In genomic region chr8:128375291-128375690, GRCm38 (mm10) we compare ENCODE assay signal across 32 mouse cellular contexts. TPM values are rescaled to one million over a fixed set of nuclear protein-coding genes. Genes with fewer than 3 reads are reported as not detected.
DNase-seq lines count a peak whose midpoint lies in the region; ATAC-seq and TF ChIP-seq lines count a peak whose summit lies in the region.
"Had no signal": no experiment of that assay in that cellular context is flagged by ENCODE, and none has a peak within 500 bp of the region (broad histone marks: within the 10 kb centered on the region; RNA-seq: fewer than 3 reads in every experiment).

No protein-coding gene starts in this region.

- 18% methylated on average over 4 of the region's 4 CpGs for WGBS in forebrain, embryonic 14.5 days
- WGBS in forebrain, postnatal 0 days, result 21% methylated on average over 4 of the region's 4 CpGs
- WGBS in heart, embryonic 12.5 days, result 59% methylated on average over 4 of the region's 4 CpGs
- 48% methylated on average over 4 of the region's 4 CpGs for WGBS in midbrain, embryonic 16.5 days
- 73% methylated on average over 4 of the region's 4 CpGs for WGBS in midbrain, embryonic 11.5 days

- no peak for TF ChIP-seq CTCF in forebrain, postnatal 0 days (IDR thresholded peaks at IDR 0.05; ENCODE audit: low read depth)

- H3K9me3 ChIP-seq in forebrain, embryonic 14.5 days (replicated peaks; ENCODE audit: control insufficient read depth, low read length), result no peaks in the 10 kb centered on the region
- H3K9me3 ChIP-seq in forebrain, postnatal 0 days (ENCODE audit: low read length), result no peaks in the 10 kb centered on the region
- no peaks in the 10 kb centered on the region for H3K9me3 ChIP-seq in heart, embryonic 12.5 days (replicated peaks)
- no peaks in the 10 kb centered on the region for H3K9me3 ChIP-seq in midbrain, embryonic 16.5 days (replicated peaks; ENCODE audit: control insufficient read depth, low read length, poor library complexity, severe bottlenecking)
- H3K9me3 ChIP-seq in midbrain, embryonic 11.5 days (ENCODE audit: control insufficient read depth, low read length), result no peaks in the 10 kb centered on the region
- H3K9me3 ChIP-seq: embryonic facial prominence, embryonic 13.5 days; hindbrain, embryonic 10.5 days; hindbrain, embryonic 15.5 days; kidney, embryonic 15.5 days had no signal

- no peak overlapping the region for H3K4me3 ChIP-seq in forebrain, embryonic 14.5 days (ENCODE audit: low read depth, low read length)
- H3K4me3 ChIP-seq in forebrain, postnatal 0 days (ENCODE audit: low read depth, low read length), result no peak overlapping the region
- no peak overlapping the region for H3K4me3 ChIP-seq in heart, embryonic 12.5 days
- no peak overlapping the region for H3K4me3 ChIP-seq in midbrain, embryonic 16.5 days (ENCODE audit: low read depth, low read length)
- H3K4me3 ChIP-seq in midbrain, embryonic 11.5 days (ENCODE audit: low read depth, low read length), result no peak overlapping the region
- H3K4me3 ChIP-seq: embryonic facial prominence, embryonic 13.5 days; hindbrain, embryonic 10.5 days; hindbrain, embryonic 15.5 days; kidney, embryonic 15.5 days had no signal

- H3K27ac ChIP-seq in forebrain, embryonic 14.5 days (ENCODE audit: low read depth, low read length), result no peak overlapping the region
- no peak overlapping the region for H3K27ac ChIP-seq in forebrain, postnatal 0 days (ENCODE audit: low read depth, low read length)
- H3K27ac ChIP-seq in heart, embryonic 12.5 days (ENCODE audit: poor library complexity, severe bottlenecking), result peak overlapping the region; percentile 8; the same call in 1 of the 2 replicates
- H3K27ac ChIP-seq in midbrain, embryonic 16.5 days (ENCODE audit: low read length), result 0 out of 2 replicates have a peak overlapping the region, but pooled peaks have one; percentile 18
- no peak overlapping the region for H3K27ac ChIP-seq in midbrain, embryonic 11.5 days (ENCODE audit: low read depth, low read length)
- H3K27ac ChIP-seq: embryonic facial prominence, embryonic 13.5 days; hindbrain, embryonic 10.5 days; hindbrain, embryonic 15.5 days; kidney, embryonic 15.5 days; liver, embryonic 14.5 days; macrophage had no signal

- peaks cover 20% of the 10 kb centered on the region; the same call in 1 of the 2 replicates for H3K4me1 ChIP-seq in forebrain, embryonic 14.5 days (ENCODE audit: control insufficient read depth, insufficient read depth, low read length)
- no peaks in the 10 kb centered on the region for H3K4me1 ChIP-seq in forebrain, postnatal 0 days (ENCODE audit: insufficient read depth)
- H3K4me1 ChIP-seq in heart, embryonic 12.5 days (replicated peaks), result peaks cover 82% of the 10 kb centered on the region
- peaks cover 18% of the 10 kb centered on the region for H3K4me1 ChIP-seq in midbrain, embryonic 16.5 days (ENCODE audit: control insufficient read depth, insufficient read depth, low read length)
- no peaks in the 10 kb centered on the region for H3K4me1 ChIP-seq in midbrain, embryonic 11.5 days (ENCODE audit: control insufficient read depth, insufficient read depth, low read length)

- H3K9ac ChIP-seq in forebrain, embryonic 14.5 days (ENCODE audit: low read length), result no peak overlapping the region
- no peak overlapping the region for H3K9ac ChIP-seq in forebrain, postnatal 0 days
- no peak overlapping the region for H3K9ac ChIP-seq in heart, embryonic 12.5 days
- no peak overlapping the region for H3K9ac ChIP-seq in midbrain, embryonic 16.5 days (ENCODE audit: low read depth, low read length)
- H3K9ac ChIP-seq in midbrain, embryonic 11.5 days (ENCODE audit: low read length), result no peak overlapping the region
- H3K9ac ChIP-seq: embryonic facial prominence, embryonic 13.5 days; hindbrain, embryonic 15.5 days; kidney, embryonic 15.5 days; liver, embryonic 14.5 days had no signal

- no peak for ATAC-seq in forebrain, embryonic 14.5 days
- no peak for ATAC-seq in forebrain, postnatal 0 days
- ATAC-seq in heart, embryonic 12.5 days (ENCODE audit: insufficient number of reproducible peaks, low FRiP score), result no peak
- no peak for ATAC-seq in midbrain, embryonic 16.5 days
- no peak for ATAC-seq in midbrain, embryonic 11.5 days (ENCODE audit: low FRiP score)
- ATAC-seq: inflammation-experienced regulatory T-cells, adult 6 months; Patski had no signal

- no peak overlapping the region for H3K4me2 ChIP-seq in forebrain, embryonic 14.5 days (ENCODE audit: low read length)
- no peak overlapping the region for H3K4me2 ChIP-seq in forebrain, postnatal 0 days (ENCODE audit: low read depth)
- no peak overlapping the region for H3K4me2 ChIP-seq in heart, embryonic 12.5 days
- H3K4me2 ChIP-seq in midbrain, embryonic 16.5 days (ENCODE audit: low read length), result no peak overlapping the region
- H3K4me2 ChIP-seq in midbrain, embryonic 11.5 days, result no peak overlapping the region
- H3K4me2 ChIP-seq: embryonic facial prominence, embryonic 13.5 days; hindbrain, embryonic 15.5 days; kidney, embryonic 15.5 days had no signal

- H3K36me3 ChIP-seq in forebrain, embryonic 14.5 days (ENCODE audit: control insufficient read depth, insufficient read depth, low read length), result no peaks in the 10 kb centered on the region
- H3K36me3 ChIP-seq in forebrain, postnatal 0 days (ENCODE audit: insufficient read depth), result no peaks in the 10 kb centered on the region
- H3K36me3 ChIP-seq in heart, embryonic 12.5 days, result peaks cover 26% of the 10 kb centered on the region
- H3K36me3 ChIP-seq in midbrain, embryonic 16.5 days (ENCODE audit: control insufficient read depth, insufficient read depth, low read length), result no peaks in the 10 kb centered on the region
- no peaks in the 10 kb centered on the region for H3K36me3 ChIP-seq in midbrain, embryonic 11.5 days (ENCODE audit: control insufficient read depth, insufficient read depth, low read length)
- H3K36me3 ChIP-seq: embryonic facial prominence, embryonic 13.5 days; hindbrain, embryonic 10.5 days; hindbrain, embryonic 15.5 days had no signal

- peak; percentile 53 for DNase-seq in forebrain, embryonic 14.5 days (ENCODE audit: low spot score)
- no peak for DNase-seq in forebrain, postnatal 0 days
- DNase-seq in heart, adult 8-10 months (ENCODE audit: low spot score), result no peak
- DNase-seq in kidney, postnatal 10 days, result peak; percentile 5
- no peak for DNase-seq in kidney, adult 18-20 months
- DNase-seq in midbrain, embryonic 11.5 days (ENCODE audit: low spot score, missing footprints), result no peak
- DNase-seq: adrenal gland, postnatal 10 days; cerebellum, adult 18-20 months; cerebellum, postnatal 10 days; gastrocnemius, postnatal 14 days; heart, adult 18-20 months; kidney, adult 11 months; kidney, postnatal 36 days; layer of hippocampus, postnatal 36 days; left cerebral cortex, postnatal 4 days; liver; lung, adult 2 months; lung, postnatal 10 days; retina, postnatal 1 day; right cerebral cortex, postnatal 14 days; thymus, postnatal 4 days had no signal

- H3K27me3 ChIP-seq in forebrain, embryonic 14.5 days (replicated peaks; ENCODE audit: control insufficient read depth, insufficient read depth, low read length), result no peaks in the 10 kb centered on the region
- H3K27me3 ChIP-seq in forebrain, postnatal 0 days (ENCODE audit: insufficient read depth, low read length), result no peaks in the 10 kb centered on the region
- no peaks in the 10 kb centered on the region for H3K27me3 ChIP-seq in heart, embryonic 12.5 days (replicated peaks)
- H3K27me3 ChIP-seq in midbrain, embryonic 16.5 days (ENCODE audit: control insufficient read depth, insufficient read depth, low read depth, low read length), result no peaks in the 10 kb centered on the region
- no peaks in the 10 kb centered on the region for H3K27me3 ChIP-seq in midbrain, embryonic 11.5 days (ENCODE audit: control insufficient read depth, insufficient read depth, low read length)
- H3K27me3 ChIP-seq: embryonic facial prominence, embryonic 13.5 days; hindbrain, embryonic 15.5 days; kidney, embryonic 15.5 days; Patski had no signal

RNA-seq across cellular contexts. Expression of gene Nrp1, which starts 16.9 kb away (rescaled TPM):
- 57.9 and 81.1 TPM in 2 replicates for polyA plus RNA-seq in forebrain, embryonic 14.5 days (2014; fragmentation: Nextera tagmentation; extraction: Ambion mirVana)
- 79.9 and 93.3 TPM in 2 replicates for total RNA-seq in forebrain, postnatal 0 days (2014; rRNA removed)
- polyA plus RNA-seq in forebrain, postnatal 0 days (2015; fragmentation: Nextera tagmentation; extraction: Ambion mirVana), result 49.0 and 87.1 TPM in 2 replicates
- polyA plus RNA-seq in heart, embryonic 12.5 days (2016; fragmentation: Nextera tagmentation; extraction: Ambion mirVana), result 135 and 138 TPM in 2 replicates
- 100 to 1,000 TPM in 2 of 4 experiments, 10 to 100 TPM in 2; 92.6 to 130 (median 102) TPM for total RNA-seq in heart, adult 8-10 months (2022)
- polyA plus RNA-seq in midbrain, embryonic 16.5 days (2015; fragmentation: Nextera tagmentation; extraction: Ambion mirVana), result 81.3 and 85.8 TPM in 2 replicates
- polyA plus RNA-seq in midbrain, embryonic 11.5 days (2014; fragmentation: Nextera tagmentation; extraction: Ambion mirVana), result 20.3 and 21.4 TPM in 2 replicates
- total RNA-seq: MEL had no signal

Comparison
In these comparisons a context has a peak if more than half of its experiments do, and no peak if none do; other contexts are left out.
1. DNase-seq: peak in forebrain, embryonic 14.5 days (single experiment) and kidney, postnatal 10 days (single experiment); none in forebrain, postnatal 0 days (single experiment), heart, adult 8-10 months (single experiment), kidney, adult 18-20 months (single experiment) and midbrain, embryonic 11.5 days (single experiment).
2. H3K27ac ChIP-seq: peak in heart, embryonic 12.5 days (single experiment) and midbrain, embryonic 16.5 days (single experiment); none in forebrain, embryonic 14.5 days (single experiment), forebrain, postnatal 0 days (single experiment) and midbrain, embryonic 11.5 days (single experiment).